Mouse (Mus musculus) C2C12 (cell line): ENCODE results near the gene Gstk1.

ENCODE experiments used
- CTCF ChIP-seq: IDR thresholded peaks from one replicate; pipeline ENCODE4 v1.5.1; 2011; ENCODE audit not compliant: control insufficient read depth, insufficient read depth, insufficient read length
- USF1 ChIP-seq: IDR thresholded peaks from one replicate; pipeline ENCODE4 v1.6.1; 2011; ENCODE audit warnings: low read depth, mild to moderate bottlenecking, control low read depth, moderate library complexity

DNA sequence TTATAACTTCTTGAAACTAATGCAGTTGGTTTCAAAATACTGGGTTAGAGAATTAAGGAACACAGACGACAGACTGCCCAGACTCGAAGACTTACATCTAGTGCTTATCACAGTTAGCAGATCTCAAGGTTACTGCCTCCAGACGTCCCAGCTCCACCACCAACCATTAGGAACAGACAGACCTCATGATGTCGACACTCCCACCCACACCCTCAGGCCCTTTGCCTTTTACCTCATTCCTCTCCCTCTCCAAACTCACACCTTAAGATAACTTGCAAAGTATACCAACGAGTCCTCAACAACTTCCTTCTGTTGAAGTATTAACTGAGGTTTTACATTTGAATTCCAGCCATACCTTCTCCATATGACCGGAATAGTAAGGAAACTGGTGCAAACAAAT lies 14.7 kb downstream of the Gstk1 start:
- TF ChIP-seq CTCF (no peak), USF1 (no peak)
